Mouse (Mus musculus) midbrain, embryonic 14.5 days (tissue): Measurements from ENCODE around the gene Tmsb15l. TPM values are rescaled to one million over a fixed set of nuclear protein-coding genes. Genes with fewer than 3 reads are reported as not detected.

ENCODE experiments used
- ATAC-seq: fragments of 200-750 bp; cut with Nextera tagmentation; 2 replicates; pipeline ENCODE4 v1.8.0; 2017; ENCODE audit warnings: moderate number of reproducible peaks, moderate library complexity; ENCODE audit not compliant: low FRiP score, low TSS enrichment
- DNase-seq: peaks from one replicate; pipeline ENCODE4 v3.0.0-alpha.2; 2015
- H3K27ac ChIP-seq: fragments of 300-500 bp; sonication (generic); replicated peaks from 2 replicates; pipeline ENCODE4 v1.5.1; 2014; ENCODE audit warnings: mild to moderate bottlenecking, low read depth, low read length, moderate library complexity
- H3K27me3 ChIP-seq: fragments of 300-500 bp; sonication (generic); 2 replicates; pipeline ENCODE4 v1.6.1; 2014; ENCODE audit warnings: low read length, control low read depth, mixed read lengths; ENCODE audit not compliant: control insufficient read depth, insufficient read depth
- H3K36me3 ChIP-seq: fragments of 300-500 bp; sonication (generic); 2 replicates; pipeline ENCODE4 v1.6.1; 2014; ENCODE audit warnings: low read length, control low read depth; ENCODE audit not compliant: control insufficient read depth, insufficient read depth
- H3K4me1 ChIP-seq: fragments of 300-500 bp; sonication (generic); 2 replicates; pipeline ENCODE4 v1.6.1; 2014; ENCODE audit warnings: mild to moderate bottlenecking, antibody characterized with exemption, low read length, control low read depth; ENCODE audit not compliant: control insufficient read depth, insufficient read depth
- H3K4me2 ChIP-seq: fragments of 300-500 bp; sonication (generic); 2 replicates; pipeline ENCODE4 v1.6.1; 2014; ENCODE audit warnings: mild to moderate bottlenecking, low read length, moderate library complexity
- H3K4me3 ChIP-seq: fragments of 300-500 bp; sonication (generic); replicated peaks from 2 replicates; pipeline ENCODE4 v1.5.1; 2014; ENCODE audit warnings: low read depth, low read length
- H3K9ac ChIP-seq: fragments of 300-500 bp; sonication (generic); replicated peaks from 2 replicates; pipeline ENCODE4 v1.6.1; 2014; ENCODE audit warnings: mild to moderate bottlenecking, low read length, moderate library complexity
- H3K9me3 ChIP-seq: fragments of 300-500 bp; sonication (generic); 2 replicates; pipeline ENCODE4 v1.6.1; 2016; ENCODE audit warnings: low read length, control low read depth, mixed read lengths; ENCODE audit not compliant: control insufficient read depth
- WGBS: fragments of 180-500 bp; shearing (Covaris S2); extraction: QIAGEN DNeasy Blood & Tissue Kit; methylation state at CpG from one replicate; pipeline ENCODE4 v1.1.7; 2014; 5-methylcytosine and 5-hydroxymethylcytosine counted together
- polyA plus RNA-seq: library from polyadenylated mRNA; unstranded; fragments of >200 nt; fragmentation: Nextera tagmentation; extraction: Ambion mirVana; gene quantifications from 2 replicates; pipeline ENCODE4 v1.2.1, GENCODE M21; 2014

The Tmsb15l gene
- 9.1 and 10.4 TPM in 2 replicates for polyA plus RNA-seq

GRCm38 (mm10) chrX:136976424-136977084, at the start of gene Tmsb15l, which contains the start of gene Tmsb15b1:
TSS of gene Tmsb15l (minus strand) at chrX:136976869.
TSS of gene Tmsb15b1 (minus strand) at chrX:136976874.
- peak; percentile 86 for DNase-seq
- H3K36me3 ChIP-seq: no peaks in the 10 kb centered on the region

GRCm38 (mm10) chrX:137019310-137019709, 42.6 kb upstream of the Tmsb15l start:
- ATAC-seq (peak; percentile 24; the same call in 1 of the 2 replicates), DNase-seq (peak; percentile 88)
- Histone ChIP-seq H3K9me3 (no peaks in the 10 kb centered on the region), H3K4me1 (no peaks in the 10 kb centered on the region), H3K4me3 (no peak overlapping the region), H3K4me2 (no peak overlapping the region), H3K9ac (no peak overlapping the region), H3K27ac (no peak overlapping the region), H3K27me3 (no peaks in the 10 kb centered on the region), H3K36me3 (0 out of 2 replicates have a peak, but pooled peaks cover 2% of the 10 kb centered on the region)
- WGBS: 26% methylated on average over 1 of the region's 1 CpGs

More at GRCm38 (mm10) chrX:136976424-136977084, at the start of gene Tmsb15l, which contains the start of gene Tmsb15b1:
- H3K27ac ChIP-seq: no peak within 1 kb of the TSS
- H3K4me1 ChIP-seq: no peaks in the 10 kb centered on the region
- H3K4me3 ChIP-seq: peak within 1 kb of the TSS; percentile 42
- peak within 1 kb of the TSS; percentile 46; the same call in 1 of the 2 replicates for H3K9ac ChIP-seq
- H3K4me2 ChIP-seq: peak within 1 kb of the TSS; percentile 55
- no peaks in the 10 kb centered on the region for H3K27me3 ChIP-seq
- H3K9me3 ChIP-seq: no peaks in the 10 kb centered on the region
- peak; percentile 100 for ATAC-seq
- 29% methylated on average over 15 of the region's 15 CpGs for WGBS

- Histone ChIP-seq H3K9me3 (no peaks in the 10 kb centered on the region), H3K4me3 (no peak overlapping the region), H3K4me2 (no peak overlapping the region), H3K27me3 (no peaks in the 10 kb centered on the region), H3K9ac (no peak overlapping the region), H3K4me1 (no peaks in the 10 kb centered on the region), H3K27ac (no peak overlapping the region), H3K36me3 (0 out of 2 replicates have a peak, but pooled peaks cover 4% of the 10 kb centered on the region)
- no peak for DNase-seq
- 84% methylated on average over 1 of the region's 1 CpGs for WGBS
- ATAC-seq: no peak
Measured at GRCm38 (mm10) chrX:137017668-137018067, 41.0 kb upstream of the Tmsb15l start.

GRCm38 (mm10) chrX:137015099-137015709, 38.5 kb upstream of the Tmsb15l start:
- H3K4me1 ChIP-seq: no peaks in the 10 kb centered on the region
- H3K36me3 ChIP-seq: peaks cover 7% of the 10 kb centered on the region; the same call in 1 of the 2 replicates
- H3K9ac ChIP-seq: no peak overlapping the region
- DNase-seq (peak; percentile 88), ATAC-seq (no peak)
- H3K27me3 ChIP-seq: no peaks in the 10 kb centered on the region
- H3K4me2 ChIP-seq: no peak overlapping the region
- no peak overlapping the region for H3K27ac ChIP-seq
- 50% methylated on average over 6 of the region's 6 CpGs for WGBS
- no peaks in the 10 kb centered on the region for H3K9me3 ChIP-seq
- H3K4me3 ChIP-seq: no peak overlapping the region

GRCm38 (mm10) chrX:136996256-136996655, 19.6 kb upstream of the Tmsb15l start:
- WGBS: 89% methylated on average over 2 of the region's 2 CpGs

GRCm38 (mm10) chrX:136993641-136994040, 17.0 kb upstream of the Tmsb15l start:
- H3K4me1 ChIP-seq: peaks cover 8% of the 10 kb centered on the region; the same call in 1 of the 2 replicates
- no peaks in the 10 kb centered on the region for H3K27me3 ChIP-seq
- no peaks in the 10 kb centered on the region for H3K36me3 ChIP-seq
- no peaks in the 10 kb centered on the region for H3K9me3 ChIP-seq
- DNase-seq (peak; percentile 66), ATAC-seq (no peak)
- H3K9ac ChIP-seq: peak overlapping the region; percentile 71
- H3K4me3 ChIP-seq: peak overlapping the region; percentile 50
- H3K27ac ChIP-seq: peak overlapping the region; percentile 92
- peak overlapping the region; percentile 52 for H3K4me2 ChIP-seq
- WGBS: 30% methylated on average over 14 of the region's 14 CpGs

More at GRCm38 (mm10) chrX:136996256-136996655, 19.6 kb upstream of the Tmsb15l start:
- H3K4me3 ChIP-seq: no peak overlapping the region
- H3K9me3 ChIP-seq: no peaks in the 10 kb centered on the region
- H3K27ac ChIP-seq: no peak overlapping the region
- H3K36me3 ChIP-seq: no peaks in the 10 kb centered on the region
- no peak overlapping the region for H3K9ac ChIP-seq
- peaks cover 8% of the 10 kb centered on the region; the same call in 1 of the 2 replicates for H3K4me1 ChIP-seq
- DNase-seq: no peak
- no peaks in the 10 kb centered on the region for H3K27me3 ChIP-seq
- ATAC-seq: no peak
- H3K4me2 ChIP-seq: no peak overlapping the region

GRCm38 (mm10) chrX:136992978-136993547, 16.4 kb upstream of the Tmsb15l start, which contains the start of gene Zcchc18:
TSS of gene Zcchc18 (plus strand) at chrX:136993155.
- Histone ChIP-seq H3K27ac (peak within 1 kb of the TSS; percentile 92), H3K27me3 (no peaks in the 10 kb centered on the region), H3K9me3 (no peaks in the 10 kb centered on the region), H3K4me1 (peaks cover 8% of the 10 kb centered on the region; the same call in 1 of the 2 replicates), H3K4me3 (peak within 1 kb of the TSS; percentile 50), H3K36me3 (no peaks in the 10 kb centered on the region), H3K9ac (peak within 1 kb of the TSS; percentile 71), H3K4me2 (peak within 1 kb of the TSS; percentile 52)
- 19% methylated on average over 26 of the region's 26 CpGs for WGBS
- ATAC-seq (peak; percentile 98), DNase-seq (peak; percentile 92)

GRCm38 (mm10) chrX:136992191-136992965, 15.7 kb upstream of the Tmsb15l start:
- Histone ChIP-seq H3K36me3 (no peaks in the 10 kb centered on the region), H3K27ac (peak overlapping the region; percentile 92), H3K4me2 (peak overlapping the region; percentile 52), H3K9me3 (no peaks in the 10 kb centered on the region), H3K4me3 (peak overlapping the region; percentile 50), H3K9ac (peak overlapping the region; percentile 71), H3K4me1 (peaks cover 8% of the 10 kb centered on the region; the same call in 1 of the 2 replicates), H3K27me3 (no peaks in the 10 kb centered on the region)
- DNase-seq (peak; percentile 43), ATAC-seq (peak; percentile 69)
- WGBS: 28% methylated on average over 19 of the region's 19 CpGs
